Mouse (Mus musculus) B cell, adult 67 days (primary cell): Measurements from ENCODE around the gene Plcd1. TPM values are rescaled to one million over a fixed set of nuclear protein-coding genes. Genes with fewer than 3 reads are reported as not detected.

Source experiments
- total RNA-seq, 2 experiments: library from RNA; stranded (reverse); gene quantifications; 4 replicates each; pipeline ENCODE4 v1.2.4; 2023

Gene Plcd1
- not detected for total RNA-seq

DNA sequence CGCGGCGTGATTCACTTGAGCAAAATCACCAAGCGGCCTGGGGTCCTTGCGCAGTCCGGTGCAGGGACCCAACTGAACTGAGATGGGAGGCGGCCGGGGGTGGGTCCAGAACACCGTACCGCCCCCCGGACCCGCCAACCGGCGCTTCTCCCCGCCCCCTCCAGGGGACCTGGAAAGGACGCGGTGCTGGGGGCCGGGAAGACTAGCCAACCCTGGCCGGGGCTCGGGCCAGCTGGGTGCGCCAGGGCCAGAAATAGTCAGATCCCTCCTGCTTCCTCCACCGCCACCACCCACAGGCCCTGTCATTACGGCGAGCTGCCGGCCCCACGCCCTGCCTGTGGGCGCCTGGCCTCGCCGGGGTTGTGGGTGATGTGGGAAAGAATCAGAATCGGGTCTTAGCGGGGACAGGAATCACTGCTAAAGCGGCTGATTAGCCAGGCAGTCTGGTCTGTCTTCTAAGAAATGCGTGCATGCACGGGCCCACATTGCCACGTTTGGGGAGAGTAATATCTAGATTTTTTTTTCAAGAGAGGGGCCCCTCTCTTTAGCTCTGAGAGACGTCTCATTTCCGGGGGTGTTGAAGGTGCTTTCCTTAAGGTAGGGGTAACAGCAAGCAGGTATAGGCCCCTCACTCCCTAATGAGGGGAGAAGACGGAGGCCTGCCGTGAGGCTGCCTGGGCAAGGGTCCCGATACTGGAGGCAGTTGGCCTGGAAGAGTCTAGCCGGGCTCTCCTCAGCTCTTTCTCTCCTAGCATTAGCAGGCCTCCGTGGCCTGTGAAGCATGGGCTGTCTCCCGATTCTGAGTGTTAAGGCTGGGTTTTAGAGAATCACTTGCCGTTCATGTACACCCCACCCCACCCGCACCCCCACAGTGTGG is at the start of gene Plcd1:
Plcd1 (minus strand) TSS at position 84 of the 877 bp plus-strand sequence.

DNA sequence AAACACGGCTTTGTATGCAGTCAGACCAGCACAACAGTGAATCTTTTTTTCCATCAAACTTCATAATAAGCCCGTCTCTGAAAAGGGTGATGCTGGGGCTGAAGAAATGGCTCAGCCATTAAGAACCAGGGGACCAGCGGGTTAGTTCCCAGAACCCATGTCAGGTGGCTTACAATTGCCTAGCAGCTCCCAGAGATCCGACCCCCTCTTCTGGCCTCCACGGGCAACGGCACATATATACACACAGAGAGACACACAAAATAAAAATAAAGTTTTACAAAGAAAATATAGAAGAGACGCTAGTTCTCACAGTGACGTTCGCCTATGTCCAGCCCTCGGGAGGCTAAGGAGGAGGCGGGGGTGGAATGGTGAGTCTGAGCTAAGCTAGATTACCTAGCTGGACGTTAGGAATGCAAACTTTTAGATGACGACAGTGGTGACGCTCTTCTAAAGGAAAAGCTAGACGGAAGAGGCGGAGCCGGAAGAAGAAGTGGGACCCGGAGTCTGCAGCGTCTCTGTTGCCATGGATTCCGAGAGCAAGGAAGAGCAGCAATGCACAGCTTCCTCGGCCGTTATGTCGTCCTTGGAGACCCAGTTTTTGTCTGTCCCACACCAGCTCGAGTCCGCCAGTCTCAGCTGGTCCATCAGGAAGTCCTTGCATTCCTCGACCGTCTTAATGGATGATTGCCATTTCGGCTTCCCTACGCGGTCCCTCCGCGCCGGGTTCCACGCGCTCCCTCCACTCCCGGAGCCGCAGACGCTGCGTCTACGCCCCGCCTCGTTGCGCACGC is 8.9 kb upstream of the Plcd1 start, which contains the start of gene Dlec1:
Dlec1 (plus strand) TSS at position 487 of the 791 bp plus-strand sequence.

DNA sequence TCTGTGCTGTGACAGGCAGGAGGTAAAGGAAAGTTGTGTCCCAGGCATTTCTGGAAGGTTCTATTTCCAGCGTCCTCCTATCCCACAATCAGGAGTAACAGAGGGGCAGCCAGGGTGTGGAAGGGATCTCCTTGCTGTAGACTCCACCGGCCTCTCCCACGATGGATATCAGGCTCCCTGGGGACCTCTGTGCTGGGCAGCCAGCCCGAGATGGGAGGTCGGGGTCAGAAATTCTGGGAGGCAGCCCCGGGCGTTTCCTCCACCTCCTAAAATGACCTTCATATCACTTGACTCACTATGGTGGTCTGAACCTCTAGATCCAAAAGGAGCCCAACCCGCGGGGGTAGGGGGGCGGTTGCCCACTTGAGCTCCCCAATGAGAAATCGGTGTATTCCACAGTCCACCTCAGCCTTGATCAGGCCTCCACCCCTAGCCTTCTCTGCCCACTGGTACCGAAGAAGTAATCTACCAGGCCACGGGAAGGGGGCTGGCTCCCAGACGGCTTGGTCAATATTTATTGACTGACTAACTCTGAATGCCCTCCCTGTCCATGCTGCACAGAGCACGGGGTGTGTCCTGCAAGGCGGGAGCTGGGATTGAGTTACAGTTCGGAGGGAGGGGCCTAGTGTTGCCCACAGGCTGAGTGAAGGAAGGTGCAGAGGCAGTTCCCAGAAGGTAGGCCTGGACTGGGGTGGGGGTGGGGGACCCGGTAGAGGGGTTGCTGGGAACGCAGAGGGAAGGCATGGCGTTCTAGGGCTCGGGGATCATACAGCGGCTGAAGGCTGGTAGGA is 41.0 kb downstream of the Plcd1 start, which contains the start of gene Vill:
Vill (plus strand) TSS at position 625 of the 791 bp plus-strand sequence.

Other genes with a start within 250 kb of the Plcd1 start
- gene Ctdspl, start 167.0 kb downstream of the Plcd1 start, total RNA-seq = under 1 TPM in 1 of 2 experiments, not detected in 1; 0.23 TPM
- 1 to 10 TPM; 2.9 to 5.1 TPM for gene Vill, start 40.7 kb downstream of the Plcd1 start, total RNA-seq
- gene Dlec1, start 9.0 kb upstream of the Plcd1 start, total RNA-seq = under 1 TPM in 1 of 2 experiments, not detected in 1; 0.52 TPM
- gene Acaa1b, start 63.6 kb upstream of the Plcd1 start, total RNA-seq = 1 to 10 TPM in 1 of 2 experiments, under 1 TPM in 1; 0.46 to 1.2 TPM
- not detected for gene Gm47289, start 65.7 kb upstream of the Plcd1 start, total RNA-seq
- gene Slc22a13, start 115.6 kb upstream of the Plcd1 start, total RNA-seq = not detected
- gene Oxsr1, start 228.9 kb upstream of the Plcd1 start, total RNA-seq = 10 to 100 TPM; 40.4 to 44.4 TPM
- gene Acaa1a, start 246.2 kb upstream of the Plcd1 start, total RNA-seq = 10 to 100 TPM; 52.8 to 60.8 TPM
- gene Myd88, start 247.9 kb upstream of the Plcd1 start, total RNA-seq = 10 to 100 TPM; 34.1 to 36.7 TPM